In genomic region chr9:65267742-65268515, GRCm38 (mm10) we compare ENCODE assay signal across 8 mouse cellular contexts. TPM values are rescaled to one million over a fixed set of nuclear protein-coding genes. Genes with fewer than 3 reads are reported as not detected.
DNase-seq lines count a peak whose midpoint lies in the region; TF ChIP-seq lines count a peak whose summit lies in the region.

No protein-coding gene starts in this region.

- peak; percentile 32 for DNase-seq in adrenal gland, adult 2 months
- no peak for DNase-seq in adrenal gland, adult 8-10 months
- DNase-seq in forebrain, embryonic 10.5 days (ENCODE audit: extremely low spot score, low spot score), result peak; percentile 76
- peak; percentile 64 for DNase-seq in kidney, adult 2 months
- peak; percentile 83 for DNase-seq in left cerebral cortex, postnatal 4 days
- DNase-seq in right cerebral cortex, postnatal 4 days, result peak; percentile 41
- DNase-seq in thymus, postnatal 36 days, result no peak
- no peak for DNase-seq in gastrocnemius, adult 18-20 months (ENCODE audit: low spot score)

- TF ChIP-seq POLR2A in kidney, adult 2 months (IDR thresholded peaks at IDR 0.05; ENCODE audit: low read depth, low read length), result no peak

- 0 out of 2 replicates have a peak overlapping the region, but pooled peaks have one; percentile 1 for H3K4me3 ChIP-seq in forebrain, embryonic 10.5 days
- no peak overlapping the region for H3K4me3 ChIP-seq in kidney, adult 2 months (ENCODE audit: insufficient read depth, low read depth, low read length)

- no peak for TF ChIP-seq CTCF in kidney, adult 2 months (conservative IDR thresholded peaks at IDR 0.05; ENCODE audit: insufficient read depth, insufficient read length, low read depth, low read length)

- H3K27ac ChIP-seq in forebrain, embryonic 10.5 days, result peak overlapping the region; percentile 79
- no peak overlapping the region for H3K27ac ChIP-seq in kidney, adult 2 months (ENCODE audit: insufficient read depth, low read depth, low read length)

- H3K9me3 ChIP-seq in forebrain, embryonic 10.5 days, result no peaks in the 10 kb centered on the region

- H3K4me1 ChIP-seq in forebrain, embryonic 10.5 days, result peaks cover 58% of the 10 kb centered on the region
- peaks cover 9% of the 10 kb centered on the region for H3K4me1 ChIP-seq in kidney, adult 2 months (ENCODE audit: control insufficient read depth, insufficient read depth, low read length)

- 20% methylated on average over 7 of the region's 7 CpGs for WGBS in forebrain, embryonic 10.5 days
- 31% methylated on average over 7 of the region's 7 CpGs for WGBS in kidney, adult 2 months

- peaks cover 47% of the 10 kb centered on the region for H3K27me3 ChIP-seq in forebrain, embryonic 10.5 days (ENCODE audit: poor library complexity, severe bottlenecking)
- H3K27me3 ChIP-seq in kidney, adult 2 months (replicated peaks; ENCODE audit: control insufficient read depth, insufficient read depth, low read length), result no peaks in the 10 kb centered on the region

- intact Hi-C loops in left cerebral cortex, postnatal 4 days (cut with DNase I), result no loop called here

- no peaks in the 10 kb centered on the region for H3K36me3 ChIP-seq in forebrain, embryonic 10.5 days (replicated peaks)
- no peaks in the 10 kb centered on the region for H3K36me3 ChIP-seq in kidney, adult 2 months (ENCODE audit: control insufficient read depth, insufficient read depth, low read length)

RNA-seq across cellular contexts. Expression of gene Cilp, which starts 2.9 kb away (rescaled TPM):
- 1 to 10 TPM; 4.6 to 8.5 TPM for total RNA-seq in adrenal gland, adult 2 months (2021)
- 2.3 and 3.7 TPM in 2 replicates for polyA plus RNA-seq in adrenal gland, adult 2 months (2012; rRNA removed)
- 10 to 100 TPM in 1 of 4 experiments, 1 to 10 TPM in 3; 3.2 to 10.7 (median 6.1) TPM for total RNA-seq in adrenal gland, adult 8-10 months (2022)
- 0.14 TPM in 1 of 2 replicates, not detected in the other for polyA plus RNA-seq in forebrain, embryonic 10.5 days (2016; fragmentation: Nextera tagmentation; extraction: Ambion mirVana)
- polyA plus RNA-seq in kidney, adult 2 months (2012; rRNA removed), result 1.1 and 1.4 TPM in 2 replicates
- not detected for total RNA-seq in left cerebral cortex, postnatal 4 days (2021)
- total RNA-seq in gastrocnemius, adult 18-20 months (2021), result 10 to 100 TPM; 20.6 to 30.0 TPM

RNA-seq across cellular contexts. Expression of gene Clpx, which starts 26.1 kb away (rescaled TPM):
- 10 to 100 TPM; 56.3 to 75.6 TPM for total RNA-seq in adrenal gland, adult 2 months (2021)
- polyA plus RNA-seq in adrenal gland, adult 2 months (2012; rRNA removed), result 20.2 and 26.2 TPM in 2 replicates
- 10 to 100 TPM; 54.7 to 71.9 (median 60.7) TPM for total RNA-seq in adrenal gland, adult 8-10 months (2022)
- 42.6 and 46.7 TPM in 2 replicates for polyA plus RNA-seq in forebrain, embryonic 10.5 days (2016; fragmentation: Nextera tagmentation; extraction: Ambion mirVana)
- 24.4 and 25.8 TPM in 2 replicates for polyA plus RNA-seq in kidney, adult 2 months (2012; rRNA removed)
- 10 to 100 TPM; 26.0 to 27.4 TPM for total RNA-seq in left cerebral cortex, postnatal 4 days (2021)
- total RNA-seq in gastrocnemius, adult 18-20 months (2021), result 10 to 100 TPM; 61.6 to 63.1 TPM

Comparison
In these comparisons a context has a peak if more than half of its experiments do, and no peak if none do; other contexts are left out.
1. DNase-seq: peak in adrenal gland, adult 2 months (single experiment), forebrain, embryonic 10.5 days (single experiment), kidney, adult 2 months (single experiment), left cerebral cortex, postnatal 4 days (single experiment) and right cerebral cortex, postnatal 4 days (single experiment); none in adrenal gland, adult 8-10 months (single experiment), thymus, postnatal 36 days (0 of 2) and gastrocnemius, adult 18-20 months (single experiment).